Mouse (Mus musculus) hindbrain, embryonic 13.5 days (tissue): ENCODE measurements around the gene Akr1b3. TPM values are rescaled to one million over a fixed set of nuclear protein-coding genes. Genes with fewer than 3 reads are reported as not detected.
A peak's percentile ranks its signal among the peaks of the same experiment; 100 is the strongest.
"Not testable (repeated sequence)": the region's sequence is repeated elsewhere in the genome, so short reads cannot be mapped to it uniquely, and the experiment has no call there.

ENCODE experiments used
- ATAC-seq: fragments of 200-750 bp; cut with Nextera tagmentation; 2 replicates; pipeline ENCODE4 v1.8.0; 2017; ENCODE audit warnings: moderate TSS enrichment; ENCODE audit not compliant: low FRiP score
- H3K27ac ChIP-seq: fragments of 300-500 bp; sonication (generic); 2 replicates; pipeline ENCODE4 v1.5.1; 2015; ENCODE audit warnings: inconsistent platforms, mild to moderate bottlenecking, moderate library complexity
- H3K27me3 ChIP-seq: fragments of 300-500 bp; sonication (generic); 2 replicates; pipeline ENCODE4 v1.6.1; 2015; ENCODE audit warnings: mild to moderate bottlenecking, inconsistent platforms
- H3K36me3 ChIP-seq: fragments of 300-500 bp; sonication (generic); 2 replicates; pipeline ENCODE4 v1.6.1; 2015; ENCODE audit warnings: mild to moderate bottlenecking, inconsistent platforms
- H3K4me1 ChIP-seq: fragments of 300-500 bp; sonication (generic); replicated peaks from 2 replicates; pipeline ENCODE4 v1.6.1; 2015; ENCODE audit warnings: inconsistent platforms
- H3K4me2 ChIP-seq: fragments of 300-500 bp; sonication (generic); 2 replicates; pipeline ENCODE4 v1.6.1; 2015; ENCODE audit warnings: inconsistent platforms, mild to moderate bottlenecking, moderate library complexity
- H3K4me3 ChIP-seq: fragments of 300-500 bp; sonication (generic); 2 replicates; pipeline ENCODE4 v1.5.1; 2015; ENCODE audit warnings: mild to moderate bottlenecking, inconsistent platforms
- H3K9ac ChIP-seq: fragments of 300-500 bp; sonication (generic); 2 replicates; pipeline ENCODE4 v1.6.1; 2015; ENCODE audit warnings: mild to moderate bottlenecking, inconsistent platforms
- H3K9me3 ChIP-seq: fragments of 300-500 bp; sonication (generic); 2 replicates; pipeline ENCODE4 v1.6.1; 2016; ENCODE audit warnings: inconsistent platforms
- WGBS: fragments of 180-500 bp; shearing (Covaris S2); methylation state at CpG from one replicate; pipeline ENCODE4 v1.1.7; 2015; 5-methylcytosine and 5-hydroxymethylcytosine counted together
- polyA plus RNA-seq: library from polyadenylated mRNA; unstranded; fragments of >200 nt; fragmentation: Nextera tagmentation; extraction: Ambion mirVana; gene quantifications from 2 replicates; pipeline ENCODE4 v1.2.1, GENCODE M21; 2015

Gene Akr1b3
- polyA plus RNA-seq, 1 experiment from 2014 or later, result 106 TPM

- peak; percentile 78 for ATAC-seq
- no peak overlapping the region for H3K27ac ChIP-seq
- WGBS, result 45% methylated on average over 14 of the region's 14 CpGs
- H3K9ac ChIP-seq, result no peak overlapping the region
- H3K27me3 ChIP-seq, result no peaks in the 10 kb centered on the region
- H3K4me2 ChIP-seq, result 0 out of 2 replicates have a peak overlapping the region, but pooled peaks have one; percentile 10
- peaks cover 10% of the 10 kb centered on the region for H3K4me1 ChIP-seq
- H3K9me3 ChIP-seq, result no peaks in the 10 kb centered on the region
- H3K36me3 ChIP-seq, result no peaks in the 10 kb centered on the region
- H3K4me3 ChIP-seq, result no peak overlapping the region
Observed at GRCm38 (mm10) chr6:34346096-34346898, 29.0 kb upstream of the Akr1b3 start.

DNA sequence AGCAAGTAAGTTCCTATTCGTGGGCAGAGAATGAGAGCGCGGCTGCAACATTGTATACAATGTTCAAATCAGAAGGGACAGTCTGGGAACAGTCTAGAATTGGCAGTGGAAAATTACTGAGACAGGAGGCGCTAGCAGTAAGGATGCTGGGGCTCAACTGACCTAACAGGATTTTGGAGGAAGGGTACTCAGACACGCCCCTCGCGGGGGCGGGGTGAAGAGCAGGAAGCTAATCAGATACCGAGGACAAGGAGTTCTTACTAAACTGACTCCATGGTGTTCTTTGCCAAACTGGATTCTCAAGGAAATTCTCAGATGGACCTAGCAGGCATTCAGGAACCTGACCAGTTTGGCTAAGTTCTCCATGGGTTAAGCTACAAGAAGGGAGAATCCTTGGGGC is 27.7 kb upstream of the Akr1b3 start:
- Histone ChIP-seq H3K9ac (no peak overlapping the region; the same call in 1 of the 2 replicates), H3K4me1 (peaks cover 10% of the 10 kb centered on the region), H3K4me3 (no peak overlapping the region), H3K36me3 (no peaks in the 10 kb centered on the region), H3K4me2 (0 out of 2 replicates have a peak overlapping the region, but pooled peaks have one; percentile 25), H3K9me3 (no peaks in the 10 kb centered on the region), H3K27me3 (no peaks in the 10 kb centered on the region), H3K27ac (no peak overlapping the region)
- ATAC-seq, result no peak
- 25% methylated on average over 9 of the region's 9 CpGs for WGBS

GRCm38 (mm10) chr6:34344135-34344850 is 27.0 kb upstream of the Akr1b3 start:
- 28% methylated on average over 10 of the region's 10 CpGs for WGBS
- no peak overlapping the region for H3K4me3 ChIP-seq
- no peak overlapping the region for H3K4me2 ChIP-seq
- no peaks in the 10 kb centered on the region for H3K9me3 ChIP-seq
- no peak overlapping the region for H3K9ac ChIP-seq
- H3K4me1 ChIP-seq, result peaks cover 10% of the 10 kb centered on the region
- no peak overlapping the region for H3K27ac ChIP-seq
- no peaks in the 10 kb centered on the region for H3K36me3 ChIP-seq
- no peak for ATAC-seq
- no peaks in the 10 kb centered on the region for H3K27me3 ChIP-seq

DNA sequence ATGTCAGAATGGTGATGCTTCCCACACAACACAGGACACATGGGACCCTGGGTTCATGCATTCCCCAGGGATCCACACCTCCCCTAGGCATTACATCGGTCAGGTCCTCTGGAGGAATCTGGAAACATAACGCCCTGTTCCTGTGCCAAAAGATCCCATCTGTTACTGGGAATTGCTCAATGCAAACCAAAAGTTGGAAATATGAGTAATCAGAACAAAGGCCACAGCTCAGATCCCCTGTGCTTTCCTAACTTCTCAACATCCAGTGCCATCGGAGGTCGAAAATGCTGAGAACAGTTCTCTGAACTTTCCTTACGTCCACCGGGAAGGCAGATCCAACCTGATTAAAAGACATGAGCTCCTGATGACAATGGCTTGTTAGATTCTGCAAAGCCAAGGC is 26.1 kb upstream of the Akr1b3 start:
- no peak overlapping the region for H3K9ac ChIP-seq
- H3K9me3 ChIP-seq, result no peaks in the 10 kb centered on the region
- WGBS, result 75% methylated on average over 6 of the region's 6 CpGs
- no peak for ATAC-seq
- peaks cover 10% of the 10 kb centered on the region for H3K4me1 ChIP-seq
- H3K27ac ChIP-seq, result no peak overlapping the region
- no peaks in the 10 kb centered on the region for H3K27me3 ChIP-seq
- no peak overlapping the region for H3K4me3 ChIP-seq
- H3K4me2 ChIP-seq, result no peak overlapping the region
- H3K36me3 ChIP-seq, result no peaks in the 10 kb centered on the region

DNA sequence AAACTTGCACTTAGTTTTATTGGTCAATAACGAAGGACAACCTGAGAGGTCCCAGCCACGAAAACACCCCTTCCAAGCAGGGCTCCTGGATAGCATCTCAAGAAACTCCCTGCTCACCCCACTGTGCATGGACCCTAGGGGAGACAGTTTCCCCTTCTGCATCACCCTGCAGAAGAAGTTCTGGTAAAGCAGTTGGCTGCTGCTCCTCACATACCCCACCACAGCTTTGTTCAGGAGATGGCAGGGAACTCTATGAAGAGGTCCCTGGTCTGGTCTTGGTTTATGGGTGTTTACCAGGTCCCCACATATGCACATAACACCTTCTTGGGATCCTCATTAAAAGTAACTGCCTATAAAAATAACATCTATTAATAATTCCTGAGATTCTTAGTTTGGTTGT is 25.2 kb upstream of the Akr1b3 start:
- H3K27me3 ChIP-seq, result no peaks in the 10 kb centered on the region
- H3K4me1 ChIP-seq, result peaks cover 10% of the 10 kb centered on the region
- H3K27ac ChIP-seq, result no peak overlapping the region
- H3K9ac ChIP-seq, result no peak overlapping the region
- 93% methylated on average over 2 of the region's 2 CpGs for WGBS
- H3K4me2 ChIP-seq, result no peak overlapping the region
- H3K36me3 ChIP-seq, result no peaks in the 10 kb centered on the region
- ATAC-seq, result no peak
- H3K9me3 ChIP-seq, result no peaks in the 10 kb centered on the region
- H3K4me3 ChIP-seq, result no peak overlapping the region

GRCm38 (mm10) chr6:34341991-34342390 is 24.7 kb upstream of the Akr1b3 start:
- 95% methylated on average over 4 of the region's 4 CpGs for WGBS
- peaks cover 10% of the 10 kb centered on the region for H3K4me1 ChIP-seq
- no peak overlapping the region for H3K27ac ChIP-seq
- no peak overlapping the region for H3K9ac ChIP-seq
- no peak overlapping the region for H3K4me3 ChIP-seq
- H3K9me3 ChIP-seq, result no peaks in the 10 kb centered on the region
- H3K36me3 ChIP-seq, result no peaks in the 10 kb centered on the region
- H3K27me3 ChIP-seq, result no peaks in the 10 kb centered on the region
- H3K4me2 ChIP-seq, result no peak overlapping the region
- no peak for ATAC-seq

- whole genome bisulfite sequencing, result 91% methylated on average over 2 of the region's 2 CpGs
- Histone ChIP-seq H3K9me3 (no peaks in the 10 kb centered on the region), H3K4me3 (no peak overlapping the region), H3K27ac (no peak overlapping the region), H3K4me1 (no peaks in the 10 kb centered on the region), H3K4me2 (no peak overlapping the region), H3K36me3 (no peaks in the 10 kb centered on the region), H3K27me3 (no peaks in the 10 kb centered on the region), H3K9ac (no peak overlapping the region)
- no peak for ATAC-seq
Observed at GRCm38 (mm10) chr6:34337799-34338198, 20.5 kb upstream of the Akr1b3 start.

DNA sequence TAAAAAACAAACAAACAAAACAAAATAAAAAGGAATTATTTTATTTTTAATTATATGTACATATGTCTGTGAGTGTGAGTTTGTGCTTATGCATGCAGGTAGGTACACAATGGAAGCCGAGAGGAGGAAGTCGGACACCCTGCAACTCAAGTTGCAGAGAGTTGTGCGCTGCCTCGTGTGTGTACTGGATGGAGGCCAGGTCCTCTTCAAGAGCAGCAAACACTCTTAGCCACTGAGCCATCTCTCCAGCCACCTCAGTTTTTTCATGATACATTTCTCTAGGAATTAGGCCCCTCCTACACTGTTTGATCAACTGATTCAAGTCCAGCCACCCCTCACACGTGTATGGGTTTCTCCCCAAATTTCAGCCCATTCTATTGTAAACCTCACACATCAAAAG is 17.4 kb upstream of the Akr1b3 start:
- WGBS, result 89% methylated on average over 5 of the region's 5 CpGs
- Histone ChIP-seq H3K4me3 (no peak overlapping the region), H3K27me3 (no peaks in the 10 kb centered on the region), H3K9ac (no peak overlapping the region), H3K36me3 (no peaks in the 10 kb centered on the region), H3K27ac (no peak overlapping the region), H3K4me2 (no peak overlapping the region), H3K4me1 (no peaks in the 10 kb centered on the region), H3K9me3 (no peaks in the 10 kb centered on the region)
- ATAC-seq, result no peak

GRCm38 (mm10) chr6:34331804-34332203 is 14.5 kb upstream of the Akr1b3 start:
- H3K4me2 ChIP-seq, H3K9me3 ChIP-seq: not testable (repeated sequence)

DNA sequence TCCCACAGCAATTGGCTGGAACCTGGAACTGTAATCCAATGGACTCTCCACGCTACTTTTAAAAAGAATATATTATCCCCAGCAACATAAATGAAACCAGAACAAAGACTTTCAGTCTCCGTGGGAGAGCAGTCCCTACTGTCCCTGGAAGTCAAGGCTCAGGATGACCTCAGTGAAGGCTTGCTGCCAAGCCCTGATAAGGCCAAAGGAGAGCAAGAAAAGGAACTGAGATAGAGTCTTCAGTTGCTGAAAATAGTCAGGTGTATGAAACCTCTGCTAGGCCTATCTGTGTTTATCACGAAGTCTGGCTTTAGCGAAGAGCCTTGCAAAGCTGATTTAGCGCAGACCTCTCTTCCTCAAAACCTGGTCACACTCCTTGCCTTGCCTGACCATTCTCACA is 14.1 kb upstream of the Akr1b3 start:
- H3K4me2 ChIP-seq, result no peak overlapping the region
- no peaks in the 10 kb centered on the region for H3K9me3 ChIP-seq
- 85% methylated on average over 5 of the region's 5 CpGs for WGBS
- no peaks in the 10 kb centered on the region for H3K4me1 ChIP-seq
- H3K9ac ChIP-seq, result no peak overlapping the region
- no peak overlapping the region for H3K4me3 ChIP-seq
- H3K27ac ChIP-seq, result no peak overlapping the region
- ATAC-seq, result no peak
- no peaks in the 10 kb centered on the region for H3K27me3 ChIP-seq
- no peaks in the 10 kb centered on the region for H3K36me3 ChIP-seq

More at GRCm38 (mm10) chr6:34331804-34332203, 14.5 kb upstream of the Akr1b3 start:
- not testable (repeated sequence) for ATAC-seq, H3K36me3 ChIP-seq, H3K27me3 ChIP-seq, H3K4me1 ChIP-seq, H3K27ac ChIP-seq, H3K9ac ChIP-seq, H3K4me3 ChIP-seq
- WGBS, result 90% methylated on average over 12 of the region's 12 CpGs

DNA sequence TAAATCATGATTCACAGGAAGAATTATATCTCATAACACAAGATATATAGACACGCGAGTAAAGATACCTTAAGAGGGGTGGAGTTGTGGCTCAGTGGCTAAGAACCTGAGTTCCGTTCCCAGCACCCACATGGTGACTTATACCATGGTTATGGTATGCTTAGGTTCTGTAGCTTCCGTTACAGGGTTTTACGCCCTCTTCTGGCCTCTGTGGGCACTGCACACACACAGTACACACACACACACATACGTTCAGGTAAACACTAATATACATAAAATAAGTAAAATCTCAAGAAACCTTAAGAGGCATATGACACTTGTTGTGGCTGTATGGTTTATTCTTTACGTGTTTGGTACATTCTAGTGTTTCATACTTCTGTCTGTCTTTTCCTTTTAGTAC is 4.8 kb upstream of the Akr1b3 start:
- Histone ChIP-seq H3K27ac (no peak overlapping the region), H3K4me1 (peaks cover 3% of the 10 kb centered on the region; the same call in 1 of the 2 replicates), H3K4me2 (no peak overlapping the region), H3K36me3 (no peaks in the 10 kb centered on the region), H3K9me3 (no peaks in the 10 kb centered on the region), H3K4me3 (no peak overlapping the region), H3K27me3 (no peaks in the 10 kb centered on the region), H3K9ac (no peak overlapping the region)
- ATAC-seq, result no peak
- WGBS, result 95% methylated on average over 7 of the region's 7 CpGs

- Histone ChIP-seq H3K27me3 (no peaks in the 10 kb centered on the region), H3K4me3 (no peak overlapping the region), H3K4me1 (peaks cover 21% of the 10 kb centered on the region), H3K9me3 (no peaks in the 10 kb centered on the region), H3K4me2 (no peak overlapping the region), H3K9ac (no peak overlapping the region), H3K27ac (no peak overlapping the region), H3K36me3 (no peaks in the 10 kb centered on the region)
- ATAC-seq, result no peak
- WGBS, result 68% methylated on average over 6 of the region's 6 CpGs
Observed at GRCm38 (mm10) chr6:34318636-34319035, 1.4 kb upstream of the Akr1b3 start.

GRCm38 (mm10) chr6:34318172-34318571 is 894 bp upstream of the Akr1b3 start:
- ATAC-seq, result no peak
- Histone ChIP-seq H3K27ac (no peak overlapping the region), H3K9ac (no peak overlapping the region), H3K4me2 (no peak overlapping the region), H3K4me3 (no peak overlapping the region), H3K36me3 (no peaks in the 10 kb centered on the region), H3K9me3 (no peaks in the 10 kb centered on the region), H3K27me3 (no peaks in the 10 kb centered on the region), H3K4me1 (peaks cover 26% of the 10 kb centered on the region)
- WGBS, result 58% methylated on average over 5 of the region's 5 CpGs
